Mouse (Mus musculus): ENCODE results near the gene Dnaaf5.

The Dnaaf5 gene

GRCm38 (mm10) chr5:139141326-139141725 is 8.7 kb upstream of the Dnaaf5 start:
- no peak for DNase-seq (ENCODE audit: low read depth)

GRCm38 (mm10) chr5:139143890-139144289 is 6.1 kb upstream of the Dnaaf5 start:
- DNase-seq (ENCODE audit: low read depth) = no peak

GRCm38 (mm10) chr5:139145726-139146125 is 4.3 kb upstream of the Dnaaf5 start:
- no peak for DNase-seq (ENCODE audit: low read depth)

GRCm38 (mm10) chr5:139146476-139147075 is 3.4 kb upstream of the Dnaaf5 start:
- no peak for DNase-seq (ENCODE audit: low read depth)

- no peak for DNase-seq (ENCODE audit: low read depth)
These were observed 2.6 kb upstream of the Dnaaf5 start for GRCm38 (mm10) chr5:139147178-139148078.

- DNase-seq (ENCODE audit: low read depth) = peak; percentile 30
These were observed 884 bp upstream of the Dnaaf5 start for GRCm38 (mm10) chr5:139149006-139149672.

- peak; percentile 19 for DNase-seq (ENCODE audit: low read depth)
These were observed 594 bp downstream of the Dnaaf5 start for GRCm38 (mm10) chr5:139150603-139151031.

- DNase-seq (ENCODE audit: low read depth) = no peak
These were observed 10.9 kb downstream of the Dnaaf5 start for GRCm38 (mm10) chr5:139160899-139161298.

- no peak for DNase-seq (ENCODE audit: low read depth)
These were observed 11.6 kb downstream of the Dnaaf5 start for GRCm38 (mm10) chr5:139161632-139162031.

- no peak for DNase-seq (ENCODE audit: low read depth)
These were observed 16.8 kb downstream of the Dnaaf5 start for GRCm38 (mm10) chr5:139166781-139167361.

GRCm38 (mm10) chr5:139167548-139167947 is 17.5 kb downstream of the Dnaaf5 start:
- DNase-seq (ENCODE audit: low read depth) = no peak

- DNase-seq (ENCODE audit: low read depth) = no peak
These were observed 21.9 kb downstream of the Dnaaf5 start for GRCm38 (mm10) chr5:139171929-139172328.

GRCm38 (mm10) chr5:139174141-139174540 is 24.1 kb downstream of the Dnaaf5 start:
- DNase-seq (ENCODE audit: low read depth) = no peak

- DNase-seq (ENCODE audit: low read depth) = no peak
These were observed 24.8 kb downstream of the Dnaaf5 start for GRCm38 (mm10) chr5:139174556-139175547.

GRCm38 (mm10) chr5:139178895-139179631 is 29.0 kb downstream of the Dnaaf5 start:
- DNase-seq (ENCODE audit: low read depth) = peak; percentile 70

- DNase-seq (ENCODE audit: low read depth) = no peak
These were observed 33.1 kb downstream of the Dnaaf5 start for GRCm38 (mm10) chr5:139183131-139183530.

- DNase-seq (ENCODE audit: low read depth) = no peak
These were observed 33.6 kb downstream of the Dnaaf5 start for GRCm38 (mm10) chr5:139183601-139184000.

GRCm38 (mm10) chr5:139184897-139185296 is 34.9 kb downstream of the Dnaaf5 start:
- no peak for DNase-seq (ENCODE audit: low read depth)

GRCm38 (mm10) chr5:139189726-139190125 is 39.7 kb downstream of the Dnaaf5 start:
- no peak for DNase-seq (ENCODE audit: low read depth)

GRCm38 (mm10) chr5:139190958-139191357 is 40.9 kb downstream of the Dnaaf5 start:
- DNase-seq (ENCODE audit: low read depth) = no peak

Measured in c-Kit-positive CD71-positive TER-119-negative erythroid progenitor cells, embryonic 14.5 days (primary cell).